Mouse (Mus musculus): ENCODE data around the gene 1110017D15Rik. TPM values are rescaled to one million over a fixed set of nuclear protein-coding genes. Genes with fewer than 3 reads are reported as not detected.
A peak's percentile ranks its signal among the peaks of the same experiment; 100 is the strongest.

1110017D15Rik gene
- polyA plus RNA-seq, 1 experiment from 2014 or later, result 0.61 TPM

DNA sequence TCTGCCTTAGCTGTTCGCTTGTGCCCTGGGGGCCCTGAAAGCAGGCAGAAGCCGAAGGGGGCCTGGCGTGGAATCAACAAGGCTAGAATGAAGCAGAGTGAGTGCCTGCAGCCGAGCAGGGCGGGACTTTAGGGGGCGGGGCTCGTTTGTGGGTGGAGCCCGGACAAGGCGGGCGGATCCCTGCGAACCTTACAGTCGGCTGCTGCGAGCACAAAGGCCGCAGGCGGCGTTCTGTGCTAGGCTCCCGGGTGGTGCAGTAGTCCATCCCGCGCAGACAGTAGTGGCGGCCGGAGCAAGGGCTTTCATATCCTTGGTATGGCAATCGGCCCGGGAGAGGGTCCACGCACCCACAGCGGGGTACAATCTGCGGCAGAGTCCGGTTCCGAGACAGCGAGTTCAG, 10.2 kb downstream of the 1110017D15Rik start:
- Histone ChIP-seq H3K36me3 (ENCODE audit: control insufficient read depth, insufficient read depth, low read length) (no peaks in the 10 kb centered on the region), H3K4me2 (ENCODE audit: low read length) (peak overlapping the region; percentile 65), H3K4me1 (replicated peaks; ENCODE audit: control insufficient read depth, insufficient read depth, low read length) (peaks cover 6% of the 10 kb centered on the region; the same call in 1 of the 2 replicates), H3K9me3 (ENCODE audit: control insufficient read depth, low read length) (no peaks in the 10 kb centered on the region), H3K27ac (ENCODE audit: low read depth) (no peak overlapping the region), H3K9ac (ENCODE audit: low read length) (peak overlapping the region; percentile 34), H3K4me3 (ENCODE audit: low read depth, low read length) (peak overlapping the region; percentile 49), H3K27me3 (replicated peaks; ENCODE audit: control insufficient read depth, insufficient read depth, low read length) (peaks cover 1% of the 10 kb centered on the region)
- ATAC-seq (replicated peaks; ENCODE audit: low FRiP score, low TSS enrichment, low read depth) (peak; percentile 62), DNase-seq (ENCODE audit: low spot score) (peak; percentile 90)
- 0% methylated on average over 29 of the region's 29 CpGs for WGBS

- no peaks in the 10 kb centered on the region for H3K36me3 ChIP-seq (ENCODE audit: control insufficient read depth, insufficient read depth, low read length)
- DNase-seq (ENCODE audit: low spot score) (no peak), ATAC-seq (replicated peaks; ENCODE audit: low FRiP score, low TSS enrichment, low read depth) (no peak)
- 14% methylated on average over 13 of the region's 13 CpGs for WGBS
- peak overlapping the region; percentile 65 for H3K4me2 ChIP-seq (ENCODE audit: low read length)
- no peak overlapping the region for H3K9ac ChIP-seq (ENCODE audit: low read length)
- H3K9me3 ChIP-seq (ENCODE audit: control insufficient read depth, low read length), result no peaks in the 10 kb centered on the region
- peaks cover 6% of the 10 kb centered on the region; the same call in 1 of the 2 replicates for H3K4me1 ChIP-seq (replicated peaks; ENCODE audit: control insufficient read depth, insufficient read depth, low read length)
- H3K27me3 ChIP-seq (replicated peaks; ENCODE audit: control insufficient read depth, insufficient read depth, low read length), result peaks cover 9% of the 10 kb centered on the region
- H3K27ac ChIP-seq (ENCODE audit: low read depth), result no peak overlapping the region
- no peak overlapping the region for H3K4me3 ChIP-seq (ENCODE audit: low read depth, low read length)
Observed at GRCm38 (mm10) chr4:41506156-41506555, 11.0 kb downstream of the 1110017D15Rik start.

DNA sequence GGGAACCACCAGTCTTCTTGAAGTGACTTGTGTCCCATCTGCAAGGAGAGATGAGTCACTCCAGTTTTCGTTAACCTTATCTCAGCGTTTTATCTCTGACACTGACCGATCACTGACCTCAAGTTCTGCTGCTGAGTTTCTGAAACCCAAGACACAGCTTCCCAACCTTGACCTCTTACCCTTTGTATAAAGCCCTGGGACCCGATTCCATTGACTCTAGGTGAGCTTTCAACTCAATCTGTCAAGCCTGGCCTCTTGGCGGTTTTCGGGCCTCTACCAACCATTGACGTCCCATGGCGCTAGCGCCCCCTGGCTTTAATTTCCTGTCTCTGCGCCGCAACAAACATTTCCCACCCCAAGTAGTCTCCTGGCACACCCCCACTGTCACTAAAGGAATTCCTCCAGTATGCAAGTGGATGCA, 12.0 kb downstream of the 1110017D15Rik start:
- no peaks in the 10 kb centered on the region for H3K9me3 ChIP-seq (ENCODE audit: control insufficient read depth, low read length)
- peaks cover 19% of the 10 kb centered on the region for H3K27me3 ChIP-seq (replicated peaks; ENCODE audit: control insufficient read depth, insufficient read depth, low read length)
- H3K9ac ChIP-seq (ENCODE audit: low read length), result no peak overlapping the region
- H3K36me3 ChIP-seq (ENCODE audit: control insufficient read depth, insufficient read depth, low read length), result no peaks in the 10 kb centered on the region
- no peak overlapping the region for H3K4me3 ChIP-seq (ENCODE audit: low read depth, low read length)
- DNase-seq (ENCODE audit: low spot score) (no peak), ATAC-seq (replicated peaks; ENCODE audit: low FRiP score, low TSS enrichment, low read depth) (no peak)
- 58% methylated on average over 11 of the region's 11 CpGs for WGBS
- peaks cover 6% of the 10 kb centered on the region; the same call in 1 of the 2 replicates for H3K4me1 ChIP-seq (replicated peaks; ENCODE audit: control insufficient read depth, insufficient read depth, low read length)
- no peak overlapping the region for H3K27ac ChIP-seq (ENCODE audit: low read depth)
- no peak overlapping the region for H3K4me2 ChIP-seq (ENCODE audit: low read length)

GRCm38 (mm10) chr4:41504325-41504724, 12.8 kb downstream of the 1110017D15Rik start:
- H3K4me3 ChIP-seq (ENCODE audit: low read depth, low read length), result no peak overlapping the region
- WGBS, result 74% methylated on average over 5 of the region's 5 CpGs
- no peaks in the 10 kb centered on the region for H3K9me3 ChIP-seq (ENCODE audit: control insufficient read depth, low read length)
- no peaks in the 10 kb centered on the region for H3K36me3 ChIP-seq (ENCODE audit: control insufficient read depth, insufficient read depth, low read length)
- no peak overlapping the region for H3K27ac ChIP-seq (ENCODE audit: low read depth)
- H3K4me1 ChIP-seq (replicated peaks; ENCODE audit: control insufficient read depth, insufficient read depth, low read length), result peaks cover 6% of the 10 kb centered on the region; the same call in 1 of the 2 replicates
- H3K27me3 ChIP-seq (replicated peaks; ENCODE audit: control insufficient read depth, insufficient read depth, low read length), result peaks cover 27% of the 10 kb centered on the region
- no peak for DNase-seq (ENCODE audit: low spot score)
- H3K4me2 ChIP-seq (ENCODE audit: low read length), result no peak overlapping the region
- no peak overlapping the region for H3K9ac ChIP-seq (ENCODE audit: low read length)
- no peak for ATAC-seq (replicated peaks; ENCODE audit: low FRiP score, low TSS enrichment, low read depth)

DNA sequence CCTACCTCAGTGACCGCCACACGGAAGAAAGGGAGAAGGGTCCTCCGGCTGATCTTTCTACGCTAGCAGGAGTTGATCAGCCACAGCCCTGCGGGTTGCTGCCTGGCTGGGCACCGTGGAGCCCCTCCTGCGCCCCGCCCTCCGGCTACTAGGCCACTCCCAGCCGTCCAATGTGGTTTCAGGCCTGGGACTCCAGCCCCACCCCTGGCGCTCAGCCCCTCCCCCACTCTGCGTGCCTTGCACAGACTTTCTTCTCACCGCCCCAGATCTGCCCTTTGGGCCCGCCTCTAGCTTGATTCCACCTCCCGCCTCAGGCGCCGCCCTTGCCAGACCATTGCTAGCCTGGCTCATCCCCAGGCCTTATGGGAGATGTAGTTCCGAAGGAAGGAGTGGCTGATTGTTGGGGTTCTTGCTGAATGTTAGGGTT, 14.1 kb downstream of the 1110017D15Rik start, which contains the start of gene AI464131:
Gene AI464131, minus strand, starts transcription at position 91 of the 427 bp plus-strand sequence.
- Histone ChIP-seq H3K9ac (ENCODE audit: low read length) (peak within 1 kb of the TSS; percentile 10; the same call in 1 of the 2 replicates), H3K4me2 (ENCODE audit: low read length) (peak within 1 kb of the TSS; percentile 70), H3K27ac (ENCODE audit: low read depth) (no peak within 1 kb of the TSS), H3K27me3 (replicated peaks; ENCODE audit: control insufficient read depth, insufficient read depth, low read length) (peaks cover 40% of the 10 kb centered on the region), H3K4me1 (replicated peaks; ENCODE audit: control insufficient read depth, insufficient read depth, low read length) (peaks cover 9% of the 10 kb centered on the region; the same call in 1 of the 2 replicates), H3K9me3 (ENCODE audit: control insufficient read depth, low read length) (no peaks in the 10 kb centered on the region), H3K4me3 (ENCODE audit: low read depth, low read length) (peak within 1 kb of the TSS; percentile 40), H3K36me3 (ENCODE audit: control insufficient read depth, insufficient read depth, low read length) (no peaks in the 10 kb centered on the region)
- DNase-seq (ENCODE audit: low spot score) (peak; percentile 98), ATAC-seq (replicated peaks; ENCODE audit: low FRiP score, low TSS enrichment, low read depth) (peak; percentile 94)
- 0% methylated on average over 11 of the region's 18 CpGs for WGBS

DNA sequence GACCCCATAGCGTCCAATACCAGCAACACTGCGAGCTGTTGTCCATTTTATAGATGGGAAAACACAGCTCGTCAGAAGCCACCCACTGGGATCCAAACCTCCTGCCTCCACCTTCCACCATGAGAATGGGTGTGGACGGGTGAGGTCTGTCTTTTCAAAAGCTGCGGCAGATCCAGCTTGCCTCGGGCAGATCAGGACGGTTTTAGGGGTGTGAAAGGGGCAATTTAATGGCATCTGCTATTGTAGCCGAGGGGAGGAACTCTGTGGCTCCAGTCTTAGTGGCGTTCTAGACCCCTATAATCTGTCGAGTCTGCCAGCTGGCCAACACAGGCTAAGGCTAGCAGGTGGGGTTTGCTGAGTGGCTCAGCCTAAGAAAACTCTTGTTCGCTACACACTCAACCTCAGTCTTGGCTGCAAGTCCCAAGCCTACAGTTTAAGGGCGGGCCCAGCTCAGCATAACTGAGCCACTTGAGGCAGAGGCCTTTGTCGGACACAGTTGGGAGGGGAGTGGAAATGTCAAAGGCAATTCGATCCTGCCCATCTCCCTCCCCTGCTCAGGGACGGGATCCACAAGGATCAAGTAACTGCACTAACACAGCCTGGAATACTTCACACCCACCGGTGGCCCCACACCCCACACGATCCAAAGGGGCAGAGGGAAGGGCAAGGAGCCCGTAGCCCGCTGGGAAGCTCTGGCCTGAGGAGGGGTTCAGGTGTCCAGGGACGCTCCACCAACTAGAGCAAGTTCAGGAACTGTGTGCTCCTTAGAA, 14.8 kb downstream of the 1110017D15Rik start:
- Histone ChIP-seq H3K27me3 (replicated peaks; ENCODE audit: control insufficient read depth, insufficient read depth, low read length) (peaks cover 47% of the 10 kb centered on the region), H3K9ac (ENCODE audit: low read length) (peak overlapping the region; percentile 10; the same call in 1 of the 2 replicates), H3K4me1 (replicated peaks; ENCODE audit: control insufficient read depth, insufficient read depth, low read length) (peaks cover 16% of the 10 kb centered on the region; the same call in 1 of the 2 replicates), H3K4me3 (ENCODE audit: low read depth, low read length) (peak overlapping the region; percentile 40), H3K4me2 (ENCODE audit: low read length) (peak overlapping the region; percentile 70), H3K27ac (ENCODE audit: low read depth) (no peak overlapping the region), H3K9me3 (ENCODE audit: control insufficient read depth, low read length) (no peaks in the 10 kb centered on the region), H3K36me3 (ENCODE audit: control insufficient read depth, insufficient read depth, low read length) (no peaks in the 10 kb centered on the region)
- peak; percentile 57 for ATAC-seq (replicated peaks; ENCODE audit: low FRiP score, low TSS enrichment, low read depth)
- 12% methylated on average over 20 of the region's 20 CpGs for WGBS
- DNase-seq (ENCODE audit: low spot score), result no peak

GRCm38 (mm10) chr4:41500787-41501186, 16.3 kb downstream of the 1110017D15Rik start:
- Histone ChIP-seq H3K4me2 (ENCODE audit: low read length) (no peak overlapping the region), H3K9me3 (ENCODE audit: control insufficient read depth, low read length) (no peaks in the 10 kb centered on the region), H3K9ac (ENCODE audit: low read length) (no peak overlapping the region), H3K4me1 (replicated peaks; ENCODE audit: control insufficient read depth, insufficient read depth, low read length) (peaks cover 17% of the 10 kb centered on the region; the same call in 1 of the 2 replicates), H3K4me3 (ENCODE audit: low read depth, low read length) (no peak overlapping the region), H3K27ac (ENCODE audit: low read depth) (no peak overlapping the region), H3K36me3 (ENCODE audit: control insufficient read depth, insufficient read depth, low read length) (no peaks in the 10 kb centered on the region), H3K27me3 (replicated peaks; ENCODE audit: control insufficient read depth, insufficient read depth, low read length) (peaks cover 59% of the 10 kb centered on the region)
- DNase-seq (ENCODE audit: low spot score) (no peak), ATAC-seq (replicated peaks; ENCODE audit: low FRiP score, low TSS enrichment, low read depth) (no peak)
- 83% methylated on average over 4 of the region's 4 CpGs for WGBS

GRCm38 (mm10) chr4:41499619-41500018, 17.5 kb downstream of the 1110017D15Rik start:
- WGBS, result 69% methylated on average over 8 of the region's 8 CpGs
- DNase-seq (ENCODE audit: low spot score) (no peak), ATAC-seq (replicated peaks; ENCODE audit: low FRiP score, low TSS enrichment, low read depth) (no peak)
- no peaks in the 10 kb centered on the region for H3K9me3 ChIP-seq (ENCODE audit: control insufficient read depth, low read length)
- H3K36me3 ChIP-seq (ENCODE audit: control insufficient read depth, insufficient read depth, low read length), result no peaks in the 10 kb centered on the region
- H3K27ac ChIP-seq (ENCODE audit: low read depth), result no peak overlapping the region
- H3K4me1 ChIP-seq (replicated peaks; ENCODE audit: control insufficient read depth, insufficient read depth, low read length), result peaks cover 17% of the 10 kb centered on the region; the same call in 1 of the 2 replicates
- no peak overlapping the region for H3K4me2 ChIP-seq (ENCODE audit: low read length)
- no peak overlapping the region for H3K4me3 ChIP-seq (ENCODE audit: low read depth, low read length)
- peaks cover 59% of the 10 kb centered on the region for H3K27me3 ChIP-seq (replicated peaks; ENCODE audit: control insufficient read depth, insufficient read depth, low read length)
- no peak overlapping the region for H3K9ac ChIP-seq (ENCODE audit: low read length)

Data from intestine, embryonic 14.5 days (tissue).